Mouse (Mus musculus) cerebellum, adult 2 months (tissue): ENCODE data around the gene Cend1.

Experiments used
- CTCF ChIP-seq: fragments of 200-500 bp; IDR thresholded peaks from 2 replicates; pipeline ENCODE4 v1.5.1; 2011; ENCODE audit warnings: low read depth, mild to moderate bottlenecking, control low read depth, low read length, moderate library complexity, borderline replicate concordance; ENCODE audit not compliant: insufficient read depth
- POLR2A ChIP-seq: fragments of 200-500 bp; IDR thresholded peaks from 2 replicates; pipeline ENCODE4 v1.6.1; 2011; ENCODE audit warnings: low read length, control low read depth, borderline replicate concordance; ENCODE audit not compliant: insufficient read depth

GRCm38 (mm10) chr7:141462333-141462821 is 33.1 kb upstream of the Cend1 start:
- TF ChIP-seq CTCF (no peak), POLR2A (no peak)
